Mouse (Mus musculus): ENCODE data around the gene Ccdc66. TPM values are rescaled to one million over a fixed set of nuclear protein-coding genes. Genes with fewer than 3 reads are reported as not detected.

The Ccdc66 gene
- 1 to 10 TPM; 8.3 to 9.6 TPM for total RNA-seq (2021)
- long read RNA-seq, experiment 1, full-length matches to known transcripts = 1 of 5 reads
- long read RNA-seq, experiment 1, partial matches to known transcripts = 1 of 5 reads
- long read RNA-seq, experiment 1, other reads (novel, unspliced or antisense) = 3 of 5 reads
- long read RNA-seq, experiment 2, partial matches to known transcripts = 3 of 5 reads
- long read RNA-seq, experiment 2, other reads (novel, unspliced or antisense) = 2 of 5 reads

DNA sequence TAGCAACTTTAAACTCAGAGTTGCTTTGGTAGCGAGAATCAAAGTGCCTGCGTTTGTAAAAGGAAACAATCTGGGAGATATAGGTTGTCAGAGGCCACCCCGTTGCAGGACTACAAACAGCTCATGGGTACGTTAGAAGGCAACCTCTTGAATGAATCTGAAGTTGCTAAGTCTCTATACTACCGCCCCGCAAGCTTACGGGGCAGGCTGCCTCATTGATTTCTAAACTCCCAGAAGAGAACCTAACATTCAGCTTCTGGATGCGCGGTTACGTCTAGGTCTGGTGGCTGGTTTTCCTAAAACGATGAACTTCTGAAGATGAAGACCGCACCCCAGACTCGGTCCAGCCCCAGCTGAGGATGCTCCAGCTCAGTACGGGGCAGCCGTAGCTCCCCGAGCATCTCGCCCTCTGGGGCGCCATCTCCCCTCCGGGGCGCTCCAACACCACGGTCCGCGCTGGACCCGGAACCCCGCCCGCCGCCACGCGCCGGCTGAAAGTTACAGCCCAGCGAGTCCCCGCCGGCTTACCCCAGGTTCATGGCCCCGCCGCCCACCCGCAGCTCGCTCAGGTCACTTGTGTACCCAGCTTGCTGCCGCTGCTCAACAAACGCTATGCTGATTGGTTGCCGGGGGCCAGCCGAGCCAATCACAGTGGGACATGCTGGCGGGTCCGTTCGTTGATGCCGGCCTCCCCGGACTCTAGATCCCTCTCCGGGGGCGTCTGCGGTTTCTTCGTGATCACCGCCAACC lies at the start of gene Ccdc66:
Gene Ccdc66, minus strand, starts transcription at position 567 of the 750 bp plus-strand sequence.
- DNase-seq = peak; percentile 99 to 100

DNA sequence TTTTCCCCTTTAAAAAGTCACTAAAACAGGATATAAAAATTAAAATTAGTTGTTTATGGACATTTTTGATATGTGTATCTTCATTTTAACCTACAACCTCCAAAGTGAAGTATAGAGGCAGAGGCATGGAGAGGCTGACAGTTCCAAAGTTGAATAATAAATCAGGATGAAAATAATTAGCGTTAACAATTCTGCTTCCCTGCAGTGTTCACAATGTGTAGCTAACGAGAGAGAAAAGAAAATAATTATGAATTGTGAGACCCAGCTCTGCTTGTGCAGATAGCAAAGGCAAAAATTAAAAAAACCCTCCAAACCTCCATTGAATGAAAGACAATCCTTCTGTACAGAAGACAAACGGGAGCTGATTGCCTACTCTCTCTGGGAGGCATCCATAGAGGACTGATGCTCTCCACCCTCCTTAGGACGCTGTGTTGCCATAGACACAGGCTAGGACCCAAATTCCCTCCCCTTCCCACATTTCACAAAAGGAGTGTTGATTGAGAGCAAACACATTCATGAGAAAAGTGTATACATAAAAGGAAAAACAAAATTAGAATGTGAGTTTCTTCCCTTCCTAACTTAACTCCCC lies 35.7 kb upstream of the Ccdc66 start:
- DNase-seq = no peak

DNA sequence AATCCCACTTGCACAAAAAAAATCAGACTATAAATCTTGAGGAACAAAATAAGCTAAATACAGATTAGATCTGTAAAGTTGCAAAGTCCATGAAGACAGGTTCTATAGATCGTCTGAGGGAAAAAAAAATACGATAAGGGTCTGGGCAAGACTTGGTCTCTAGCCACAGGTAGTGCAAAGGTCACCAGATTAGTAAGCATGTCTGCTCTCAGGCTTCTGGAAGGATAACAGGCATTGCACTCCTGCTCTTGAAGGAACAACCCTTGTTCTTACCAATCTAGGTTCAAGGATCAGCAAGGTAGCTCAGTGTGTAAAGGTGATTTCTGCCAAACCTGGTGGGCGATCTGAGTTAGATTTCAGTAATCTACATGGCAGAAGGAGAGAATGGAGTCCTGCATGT lies 28.2 kb upstream of the Ccdc66 start:
- no peak for DNase-seq

DNA sequence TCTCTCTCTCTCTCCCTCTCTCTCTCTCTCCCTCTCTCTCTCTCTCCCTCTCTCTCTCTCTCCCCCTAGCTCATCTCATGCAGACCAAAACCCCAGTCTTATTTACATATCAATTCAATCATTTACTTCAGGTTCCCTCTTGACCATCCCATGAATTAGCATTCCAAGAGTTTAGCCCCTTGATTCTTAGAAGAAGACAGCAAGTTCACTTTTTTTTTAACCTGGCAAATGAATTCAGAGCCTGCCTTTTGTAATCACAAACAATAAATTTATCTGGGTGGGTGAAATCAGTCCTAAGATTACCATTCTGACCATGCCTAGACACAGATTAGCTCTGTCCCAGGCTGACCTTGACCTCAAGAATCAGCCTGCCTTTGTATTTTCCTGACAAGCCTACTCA lies 16.3 kb upstream of the Ccdc66 start:
- DNase-seq = no peak

DNA sequence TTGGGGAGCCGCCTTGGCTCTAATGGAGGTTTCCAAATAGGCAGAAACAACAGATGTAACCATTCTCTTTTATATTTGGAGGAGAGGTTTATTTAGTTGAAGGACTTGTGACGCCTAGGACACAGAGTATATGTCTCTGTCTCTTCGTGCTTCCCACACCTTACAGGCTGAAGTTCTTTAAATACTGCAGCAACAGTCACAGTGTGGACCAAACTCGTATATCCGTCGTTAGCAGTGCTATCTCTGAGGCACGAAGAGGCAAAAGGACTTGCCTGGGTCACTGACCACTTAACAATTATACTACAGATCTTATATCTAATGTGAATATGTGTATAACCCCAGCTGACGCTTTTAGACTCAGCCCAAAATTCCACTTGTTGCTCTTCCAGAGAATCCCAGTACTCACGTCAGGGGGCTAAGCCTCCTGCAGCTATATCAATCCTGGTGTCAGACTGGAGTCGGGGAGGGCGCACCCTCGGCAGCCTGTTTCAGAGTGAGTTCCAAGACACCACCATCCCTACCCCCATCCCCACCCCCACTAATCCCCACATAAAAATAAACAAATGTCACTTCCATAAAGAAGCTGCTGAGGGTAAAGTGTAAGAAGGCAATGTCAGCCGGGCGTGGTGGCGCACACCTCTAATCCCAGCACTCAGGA lies 513 bp upstream of the Ccdc66 start:
- DNase-seq = no peak

DNA sequence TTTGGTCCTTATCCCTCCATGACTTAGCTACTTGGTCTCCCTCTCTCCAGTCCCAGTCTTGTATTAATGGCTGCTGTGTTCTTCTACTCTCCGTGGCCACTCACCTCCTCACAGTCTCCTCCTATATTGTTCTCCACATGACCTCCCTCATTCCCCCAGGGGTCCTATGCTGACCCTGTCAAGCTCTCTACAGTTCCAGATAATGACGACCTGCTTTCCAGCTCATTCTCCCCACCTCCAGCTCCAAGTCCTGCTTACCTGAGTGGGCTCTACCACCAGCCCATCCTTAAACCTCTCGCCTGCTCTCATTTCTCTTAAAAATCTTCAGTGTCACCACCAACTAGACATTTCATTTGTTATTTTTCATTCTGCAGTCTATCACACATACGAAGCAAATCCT lies 7.2 kb downstream of the Ccdc66 start:
- no peak for DNase-seq

DNA sequence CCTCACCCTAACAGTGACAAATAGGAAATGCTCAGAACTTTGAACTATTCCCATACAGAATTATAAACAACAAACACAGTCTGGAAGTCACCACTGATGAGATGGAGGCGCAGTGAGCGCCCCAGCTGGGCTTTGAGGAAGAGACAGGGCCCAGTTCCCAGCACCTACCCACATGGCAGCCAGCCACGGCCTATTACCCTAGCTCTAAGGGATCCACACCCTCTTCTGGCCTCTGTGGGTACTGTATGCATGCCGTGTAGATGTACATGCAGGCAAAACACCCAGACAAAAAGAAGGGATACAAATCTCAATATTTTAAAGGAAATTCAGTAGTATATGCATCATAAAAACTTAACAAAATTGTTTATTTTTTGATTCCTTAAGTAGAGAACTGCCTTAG lies 14.7 kb downstream of the Ccdc66 start:
- no peak for DNase-seq

DNA sequence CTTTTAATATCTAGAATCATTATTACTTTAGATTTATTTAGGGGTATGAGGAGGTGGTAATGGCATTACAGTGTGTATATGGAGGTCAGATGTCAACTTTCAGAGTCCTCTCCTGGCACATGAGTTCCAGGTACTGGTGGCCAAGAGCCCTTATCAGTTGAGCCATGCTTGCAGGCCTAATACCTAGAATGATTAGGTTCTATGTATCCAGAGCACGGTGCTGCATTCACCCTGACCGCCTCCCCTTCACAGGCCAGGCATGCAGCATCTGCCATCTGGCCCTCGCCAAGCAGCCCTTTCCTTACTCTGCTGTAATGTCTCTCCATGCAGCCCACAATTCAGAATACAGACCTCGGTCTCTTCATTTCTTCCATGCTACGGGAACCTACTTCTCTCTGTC lies 16.9 kb downstream of the Ccdc66 start:
- DNase-seq = no peak

DNA sequence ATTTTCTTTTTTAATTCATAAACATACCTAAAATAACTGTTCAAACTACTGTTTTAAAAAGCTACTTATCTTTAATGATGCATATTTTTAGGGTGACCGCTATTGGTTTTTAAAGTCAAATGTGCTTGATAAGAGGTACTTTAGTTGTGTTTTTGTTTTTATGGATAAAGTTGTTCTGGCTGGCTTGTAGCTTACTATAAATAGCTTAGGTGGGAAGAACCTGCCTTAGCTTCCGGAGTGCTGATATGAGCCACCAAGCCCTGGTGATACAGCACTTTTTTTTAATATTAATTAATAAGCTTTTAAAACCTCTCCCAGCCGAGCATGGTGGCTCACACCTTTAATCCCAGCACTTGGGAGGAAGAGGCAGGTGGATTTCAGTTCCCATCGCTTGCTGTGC lies 61.3 kb downstream of the Ccdc66 start:
- DNase-seq = no peak

DNA sequence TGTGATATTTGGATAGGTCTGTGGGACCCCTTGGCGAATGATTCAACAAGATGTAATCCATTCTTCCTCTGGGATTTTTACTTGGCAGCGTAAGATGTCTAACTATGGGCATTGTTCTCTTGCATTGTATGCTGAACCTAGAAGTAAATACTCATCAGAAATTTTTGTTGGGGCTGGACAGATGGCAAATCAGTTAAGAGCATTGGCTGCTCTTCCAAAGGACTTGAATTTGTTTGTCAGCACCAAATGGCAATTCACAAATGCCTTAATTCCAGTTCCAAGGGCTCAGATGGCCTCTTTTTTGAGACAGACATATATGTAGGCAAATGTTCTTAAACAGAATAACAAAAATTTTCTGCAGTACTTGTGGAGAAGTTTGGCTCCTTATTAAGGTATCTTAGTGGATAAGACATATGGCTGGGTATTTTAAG lies 63.4 kb downstream of the Ccdc66 start:
- DNase-seq = no peak

DNA sequence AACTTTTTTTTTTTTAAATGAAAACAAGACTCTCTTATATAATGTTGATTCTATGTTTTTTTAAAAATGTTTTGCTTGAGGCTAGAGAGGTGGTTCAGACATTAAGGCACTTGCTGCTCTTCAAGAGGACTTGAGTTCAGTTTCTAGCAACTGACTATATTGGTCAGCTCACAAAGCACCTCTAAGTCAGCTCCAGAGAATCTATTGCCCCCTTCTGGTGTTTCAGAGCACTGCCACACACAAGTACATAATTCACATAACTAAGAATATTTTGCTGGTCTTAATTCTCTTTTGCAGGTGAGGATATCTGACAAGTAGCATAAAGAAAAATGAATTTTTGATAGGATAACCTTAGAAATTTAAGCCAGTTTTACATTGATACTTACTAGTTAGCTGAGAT lies 67.3 kb downstream of the Ccdc66 start:
- DNase-seq = no peak

DNA sequence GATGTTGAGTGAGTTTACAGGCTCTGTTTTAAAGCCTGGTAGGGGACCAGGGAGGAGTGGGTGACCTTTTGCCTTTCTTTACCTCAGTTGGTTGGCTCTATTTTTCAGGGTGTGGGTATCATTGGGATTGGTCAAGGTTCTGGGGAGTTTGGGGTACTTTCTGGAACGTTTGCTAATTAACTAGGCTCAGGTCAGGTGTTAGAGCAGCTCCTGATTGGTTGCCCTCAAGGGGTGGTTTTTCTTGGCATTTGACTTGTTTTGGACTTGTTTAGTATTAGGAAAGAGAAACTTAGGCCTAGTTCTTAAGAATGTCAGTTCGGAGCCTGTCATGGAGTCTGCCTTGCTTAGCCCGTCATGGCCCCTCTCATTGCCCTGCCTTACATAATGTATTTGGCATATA lies 71.4 kb downstream of the Ccdc66 start:
- DNase-seq = no peak

DNA sequence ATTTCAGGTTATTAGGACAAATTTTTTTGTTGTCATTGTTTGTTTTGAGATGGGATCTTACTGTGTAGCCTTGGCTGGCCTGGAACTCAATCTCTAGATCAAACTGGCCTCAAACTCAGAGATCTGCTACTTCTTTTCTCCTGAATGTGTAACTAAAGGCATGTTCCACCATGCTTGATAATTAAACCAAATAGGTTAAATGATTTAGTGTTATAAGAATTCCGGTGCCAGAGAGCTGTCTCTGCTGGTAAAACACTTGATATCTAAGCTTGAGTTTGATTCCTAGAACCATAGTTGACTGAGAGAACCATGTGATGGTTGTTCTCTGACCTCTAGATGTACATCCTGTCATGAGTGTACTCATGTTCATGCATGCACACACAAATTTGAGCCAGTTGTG lies 72.1 kb downstream of the Ccdc66 start:
- no peak for DNase-seq

DNA sequence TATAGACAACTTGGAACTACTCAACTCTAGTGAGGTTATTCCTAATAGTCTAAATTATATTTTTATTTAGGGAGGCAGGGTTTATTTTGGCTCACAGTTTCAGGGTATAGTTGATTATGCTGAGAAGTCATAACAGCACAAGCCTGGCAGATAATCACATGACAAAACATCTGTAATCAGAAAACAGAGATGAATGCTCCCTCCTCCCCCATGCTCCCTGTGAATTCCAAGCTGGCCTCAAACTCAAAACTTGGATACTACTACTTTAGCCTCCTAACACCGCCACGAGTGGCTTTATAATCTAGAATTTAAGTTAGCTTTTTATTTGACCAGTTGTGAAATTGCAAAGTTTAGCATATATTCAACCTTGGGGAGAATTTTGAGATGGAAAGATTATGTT lies 76.2 kb downstream of the Ccdc66 start:
- no peak for DNase-seq

Other genes starting within 250 kb of the Ccdc66 start
- 10 to 100 TPM in 1 of 2 experiments, 1 to 10 TPM in 1; 8.9 to 10.6 TPM for gene Fam208a, start 79.6 kb downstream of the Ccdc66 start, total RNA-seq (2021)
- 1 to 10 TPM in 1 of 2 experiments, under 1 TPM in 1; 0.99 to 1.5 TPM for gene Erc2, start 114.0 kb upstream of the Ccdc66 start, total RNA-seq (2021)